Mouse (Mus musculus) lung, postnatal 0 days (tissue): ENCODE data around the gene Ticrr.

Source experiments
- CTCF ChIP-seq: IDR thresholded peaks from 2 replicates; pipeline ENCODE4 v1.5.1; 2016; ENCODE audit warnings: antibody characterized with exemption, mild to moderate bottlenecking
- EP300 ChIP-seq: IDR thresholded peaks from 2 replicates; pipeline ENCODE4 v1.6.1; 2016; ENCODE audit warnings: antibody characterized with exemption, mild to moderate bottlenecking, control low read depth

GRCm38 (mm10) chr7:79680231-79680630, 20.2 kb downstream of the Ticrr start:
- TF ChIP-seq CTCF (no peak), EP300 (no peak)
